Mouse (Mus musculus) MEL (cell line): Measurements from ENCODE around the gene 9430097D07Rik. TPM values are rescaled to one million over a fixed set of nuclear protein-coding genes. Genes with fewer than 3 reads are reported as not detected.

Source experiments
- DNase-seq: peaks from one replicate; pipeline ENCODE4 v3.0.0; 2011; ENCODE audit warnings: low read depth, low spot score
- H3K27ac ChIP-seq: 2 replicates; pipeline ENCODE4 v1.5.1; 2012; ENCODE audit warnings: low read depth, mild to moderate bottlenecking, control low read depth, low read length, moderate library complexity; ENCODE audit not compliant: control insufficient read depth
- H3K27me3 ChIP-seq, 2 experiments: fragments of 150-350 bp in 1 of 2; sonication (generic) in 1 of 2; 2 replicates each; pipeline ENCODE4 v1.6.1; 2012; ENCODE audit warnings: low read length in 2 of 2, mild to moderate bottlenecking in 2 of 2, improper control_type of control experiment in 1 of 2, moderate library complexity in 1 of 2; ENCODE audit not compliant: insufficient read depth in 2 of 2, control insufficient read depth in 1 of 2
- H3K36me3 ChIP-seq, 2 experiments: 2 replicates each; pipeline ENCODE4 v1.6.1; 2012 to 2014; ENCODE audit warnings: low read length in 2 of 2, improper control_type of control experiment in 1 of 2, inconsistent platforms in 1 of 2, mild to moderate bottlenecking in 1 of 2; ENCODE audit not compliant: insufficient read depth in 2 of 2, control insufficient read depth in 1 of 2
- H3K4me1 ChIP-seq, 2 experiments: fragments of 150-350 bp in 1 of 2; sonication (generic) in 1 of 2; 2 replicates each; pipeline ENCODE4 v1.6.1; 2012; ENCODE audit warnings: low read length in 2 of 2, improper control_type of control experiment in 1 of 2, mild to moderate bottlenecking in 1 of 2; ENCODE audit not compliant: insufficient read depth in 2 of 2, control insufficient read depth in 1 of 2
- H3K4me3 ChIP-seq, 2 experiments: fragments of 150-350 bp in 1 of 2; sonication (generic) in 1 of 2; 2 replicates each; pipeline ENCODE4 v1.5.1; 2012; ENCODE audit warnings: low read depth in 2 of 2, low read length in 2 of 2, mild to moderate bottlenecking in 2 of 2, moderate library complexity in 2 of 2, control low read depth in 1 of 2, improper control_type of control experiment in 1 of 2; ENCODE audit not compliant: control insufficient read depth in 1 of 2, insufficient read depth in 1 of 2
- H3K79me2 ChIP-seq: 2 replicates; pipeline ENCODE4 v1.6.1; 2012; ENCODE audit warnings: mild to moderate bottlenecking, low read length, moderate library complexity; ENCODE audit not compliant: control insufficient read depth, poor library complexity, insufficient read depth
- H3K9ac ChIP-seq: 2 replicates; pipeline ENCODE4 v1.6.1; 2012; ENCODE audit warnings: low read depth, mild to moderate bottlenecking, control low read depth, low read length, moderate library complexity; ENCODE audit not compliant: control insufficient read depth, poor library complexity, severe bottlenecking
- H3K9me3 ChIP-seq: fragments of 150-350 bp; sonication (generic); replicated peaks from 2 replicates; pipeline ENCODE4 v1.6.1; 2012; ENCODE audit warnings: mild to moderate bottlenecking, low read length, improper control_type of control experiment, moderate library complexity; ENCODE audit not compliant: insufficient read depth
- CTCF ChIP-seq, 3 experiments: IDR thresholded peaks in 2 of 3; conservative IDR thresholded peaks in 1 of 3; 2 replicates each; pipeline ENCODE4 v1.5.1; 2011 to 2012; ENCODE audit warnings: low read length in 3 of 3, low read depth in 2 of 3, mild to moderate bottlenecking in 2 of 3, improper control_type of control experiment in 1 of 3, inconsistent platforms in 1 of 3, mixed read lengths in 1 of 3, moderate library complexity in 1 of 3; ENCODE audit not compliant: control insufficient read depth in 1 of 3, insufficient read depth in 1 of 3, poor library complexity in 1 of 3, severe bottlenecking in 1 of 3
- ELF1 ChIP-seq: IDR thresholded peaks from 2 replicates; pipeline ENCODE4 v1.6.1; 2014; ENCODE audit warnings: low read depth, mild to moderate bottlenecking, inconsistent platforms, low read length, improper control_type of control experiment, moderate library complexity
- ETS1 ChIP-seq: IDR thresholded peaks from 2 replicates; pipeline ENCODE4 v1.6.1; 2012; ENCODE audit warnings: low read depth, mild to moderate bottlenecking, inconsistent platforms, low read length, improper control_type of control experiment, moderate library complexity
- GABPA ChIP-seq: IDR thresholded peaks from 2 replicates; pipeline ENCODE4 v1.6.1; 2012; ENCODE audit warnings: low read depth, mild to moderate bottlenecking, inconsistent platforms, low read length, improper control_type of control experiment, moderate library complexity
- HCFC1 ChIP-seq: IDR thresholded peaks from 2 replicates; pipeline ENCODE4 v1.6.1; 2012; ENCODE audit warnings: low read depth, mild to moderate bottlenecking, inconsistent platforms, low read length, improper control_type of control experiment, moderate library complexity
- JUND ChIP-seq: IDR thresholded peaks from 2 replicates; pipeline ENCODE4 v1.6.1; 2011; ENCODE audit warnings: low read depth, mild to moderate bottlenecking, improper control_type of control experiment, low read length
- MAFK ChIP-seq: IDR thresholded peaks from 2 replicates; pipeline ENCODE4 v1.6.1; 2011; ENCODE audit warnings: low read depth, mild to moderate bottlenecking, low read length, improper control_type of control experiment, borderline replicate concordance
- MAX ChIP-seq: IDR thresholded peaks from 2 replicates; pipeline ENCODE4 v1.6.1; 2011; ENCODE audit warnings: low read length, improper control_type of control experiment
- MXI1 ChIP-seq: IDR thresholded peaks from 2 replicates; pipeline ENCODE4 v1.6.1; 2011; ENCODE audit warnings: mild to moderate bottlenecking, low read depth, low read length, improper control_type of control experiment
- MYB ChIP-seq: IDR thresholded peaks from 2 replicates; pipeline ENCODE4 v1.6.1; 2011; ENCODE audit warnings: mild to moderate bottlenecking, low read depth, low read length, improper control_type of control experiment
- MYC ChIP-seq: IDR thresholded peaks from 2 replicates; pipeline ENCODE4 v1.6.1; 2011; ENCODE audit warnings: low read depth, mild to moderate bottlenecking, low read length, improper control_type of control experiment, moderate library complexity
- NRF1 ChIP-seq: IDR thresholded peaks from 2 replicates; pipeline ENCODE4 v1.6.1; 2014; ENCODE audit warnings: low read depth, mild to moderate bottlenecking, inconsistent platforms, low read length, improper control_type of control experiment, moderate library complexity; ENCODE audit not compliant: poor library complexity, insufficient read depth, severe bottlenecking
- POLR2AphosphoS5 ChIP-seq: IDR thresholded peaks from 2 replicates; pipeline ENCODE4 v1.6.1; 2012; ENCODE audit warnings: low read depth, borderline replicate concordance, mild to moderate bottlenecking, inconsistent platforms, low read length, moderate library complexity, mixed read lengths
- RCOR1 ChIP-seq: IDR thresholded peaks from 2 replicates; pipeline ENCODE4 v1.6.1; 2012; ENCODE audit warnings: low read depth, mild to moderate bottlenecking, inconsistent platforms, low read length, improper control_type of control experiment
- SIN3A ChIP-seq: IDR thresholded peaks from 2 replicates; pipeline ENCODE4 v1.6.1; 2012; ENCODE audit warnings: low read length, improper control_type of control experiment, inconsistent platforms
- SMC3 ChIP-seq: IDR thresholded peaks from 2 replicates; pipeline ENCODE4 v1.6.1; 2011; ENCODE audit warnings: low read depth, low read length, improper control_type of control experiment
- TAL1 ChIP-seq: IDR thresholded peaks from 2 replicates; pipeline ENCODE4 v1.6.1; 2012; ENCODE audit warnings: mild to moderate bottlenecking, inconsistent platforms, low read length, moderate library complexity, mixed read lengths
- ZC3H11A ChIP-seq: IDR thresholded peaks from 2 replicates; pipeline ENCODE4 v1.6.1; 2012; ENCODE audit warnings: low read depth, mild to moderate bottlenecking, inconsistent platforms, low read length, improper control_type of control experiment
- polyA plus RNA-seq, 2 experiments: library from polyadenylated mRNA; stranded (reverse) in 1 of 2; unstranded in 1 of 2; fragments of >175 nt in 1 of 2; fragments of >200 nt in 1 of 2; gene quantifications; 2 replicates each; pipeline versions ENCODE4 v1.2.1 to v1.2.4; 2012; ENCODE audit warnings: low replicate concordance in 2 of 2, low read depth in 1 of 2; ENCODE audit not compliant: insufficient read length in 2 of 2, insufficient read depth in 1 of 2, missing spikeins in 1 of 2
- total RNA-seq: library from RNA; depleted of rRNA; stranded (reverse); fragments of 300-350 nt; gene quantifications from 2 replicates; pipeline ENCODE4 v1.2.3, GENCODE M21; 2012

9430097D07Rik gene
- total and polyA plus RNA-seq, 3 experiments = 0.11 to 0.12 TPM; not detected in 1

- peaks cover 32% of the 10 kb centered on the region for H3K79me2 ChIP-seq
- no peak for TF ChIP-seq ETS1
- TF ChIP-seq POLR2AphosphoS5 = no peak
- TF ChIP-seq MYB = no peak
- TF ChIP-seq MYC = no peak
- TF ChIP-seq JUND = no peak
- no peak for TF ChIP-seq TAL1
- TF ChIP-seq SMC3 = no peak
- TF ChIP-seq MAFK = no peak
- TF ChIP-seq RCOR1 = no peak
- no peak for TF ChIP-seq ELF1
- TF ChIP-seq ZC3H11A = no peak
- TF ChIP-seq, all 39 proteins: peak for 0
- no peaks in the 10 kb centered on the region for H3K27me3 ChIP-seq
- H3K36me3 ChIP-seq = peaks cover 0 to 12% of the 10 kb centered on the region in 2 experiments; a peak in 3 of 4 replicates
- no peak overlapping the region for H3K27ac ChIP-seq
- H3K9me3 ChIP-seq = no peaks in the 10 kb centered on the region
- no peak overlapping the region for H3K4me3 ChIP-seq
- no peak for DNase-seq
- peaks cover 5 to 18% of the 10 kb centered on the region in 2 experiments; a peak in 3 of 4 replicates for H3K4me1 ChIP-seq
- no peak overlapping the region for H3K9ac ChIP-seq
Measured at GRCm38 (mm10) chr2:32590224-32590623, 14.7 kb upstream of the 9430097D07Rik start.

GRCm38 (mm10) chr2:32589213-32589795 lies 13.8 kb upstream of the 9430097D07Rik start:
- peaks cover 5 to 18% of the 10 kb centered on the region in 2 experiments; a peak in 3 of 4 replicates for H3K4me1 ChIP-seq
- no peak for TF ChIP-seq CTCF (IDR thresholded peaks at IDR 0.05 in 2 of 3, conservative IDR thresholded peaks at IDR 0.05 in 1 of 3; ENCODE audit: control insufficient read depth in 1 of 3, insufficient read depth in 1 of 3, low read depth in 2 of 3, low read length in 3 of 3, poor library complexity in 1 of 3, severe bottlenecking in 1 of 3)
- H3K36me3 ChIP-seq = peaks cover 0 to 12% of the 10 kb centered on the region in 2 experiments; a peak in 3 of 4 replicates
- H3K9me3 ChIP-seq = no peaks in the 10 kb centered on the region
- H3K9ac ChIP-seq = peak overlapping the region; percentile 21; the same call in 1 of the 2 replicates
- no peak for DNase-seq
- no peaks in the 10 kb centered on the region for H3K27me3 ChIP-seq
- peak overlapping the region; percentile 10 to 91; a peak in 3 of 4 replicates for H3K4me3 ChIP-seq
- no peak overlapping the region for H3K27ac ChIP-seq
- peaks cover 32% of the 10 kb centered on the region for H3K79me2 ChIP-seq

GRCm38 (mm10) chr2:32587731-32588321 lies 12.3 kb upstream of the 9430097D07Rik start:
- H3K9me3 ChIP-seq = no peaks in the 10 kb centered on the region
- peaks cover 5 to 22% of the 10 kb centered on the region in 2 experiments; a peak in 3 of 4 replicates for H3K4me1 ChIP-seq
- TF ChIP-seq MYC (peak; percentile 98), MAX (peak; percentile 93), SIN3A (0 out of 2 replicates have a peak, but pooled peaks have one; percentile 69), MAFK (no peak), ETS1 (peak; percentile 18; the same call in 1 of the 2 replicates), GABPA (no peak), NRF1 (0 out of 2 replicates have a peak, but pooled peaks have one; percentile 42), HCFC1 (peak; percentile 45; the same call in 1 of the 2 replicates), MXI1 (peak; percentile 95)
- peak overlapping the region; percentile 61 for H3K27ac ChIP-seq
- DNase-seq = peak; percentile 84
- H3K9ac ChIP-seq = peak overlapping the region; percentile 94
- peaks cover 32% of the 10 kb centered on the region for H3K79me2 ChIP-seq
- peaks cover 0 to 15% of the 10 kb centered on the region in 2 experiments; a peak in 3 of 4 replicates for H3K36me3 ChIP-seq
- H3K4me3 ChIP-seq = peak overlapping the region; percentile 91 to 98
- no peaks in the 10 kb centered on the region for H3K27me3 ChIP-seq
